In the genomic region with DNA sequence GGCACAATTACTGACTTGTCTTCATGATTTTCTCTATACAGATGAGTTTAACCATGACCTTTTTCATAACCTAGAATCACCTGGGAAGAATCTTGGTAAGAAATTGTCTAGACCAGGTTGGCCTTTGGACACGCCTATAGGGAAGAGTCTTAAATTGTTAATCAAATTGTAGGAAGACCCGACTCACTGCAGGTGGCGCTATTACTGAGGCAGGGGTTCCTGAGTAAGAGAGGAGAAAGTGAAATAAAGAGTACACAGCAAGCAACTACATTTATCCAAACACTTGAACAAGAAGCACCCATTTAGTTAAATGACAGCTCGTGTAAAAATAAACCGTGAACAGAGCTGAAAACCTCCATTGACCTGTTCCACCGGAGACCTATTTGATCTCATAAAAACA, we compare ENCODE assay signal across 27 mouse cellular contexts.
"Had no signal": no experiment of that assay in that cellular context is flagged by ENCODE, and none has a peak within 500 bp of the region (broad histone marks: within the 10 kb centered on the region; RNA-seq: fewer than 3 reads in every experiment).

No protein-coding gene starts in this region.

- H3K27ac ChIP-seq: gastrocnemius, adult 2 months; heart, embryonic 13.5 days; heart, embryonic 15.5 days; hindbrain, embryonic 10.5 days; hindbrain, embryonic 12.5 days; hindbrain, embryonic 14.5 days; intestine, embryonic 15.5 days; left cerebral cortex, adult 2 months; limb, embryonic 10.5 days; limb, embryonic 12.5 days; liver, embryonic 12.5 days; liver, embryonic 14.5 days had no signal

- DNase-seq: gastrocnemius, adult 2 months; gastrocnemius, postnatal 10 days; gastrocnemius, postnatal 25 days; heart, adult 18-20 months; heart, postnatal 4 days; kidney, adult 18-20 months; kidney, adult 8-10 months; kidney, postnatal 10 days; kidney, postnatal 25 days; kidney, postnatal 4 days; layer of hippocampus, adult 9-11 months; liver had no signal

- H3K9me3 ChIP-seq: heart, embryonic 13.5 days; heart, embryonic 15.5 days; hindbrain, embryonic 10.5 days; hindbrain, embryonic 12.5 days; intestine, embryonic 15.5 days; limb, embryonic 10.5 days; limb, embryonic 12.5 days; liver, embryonic 12.5 days had no signal

- H3K9ac ChIP-seq: heart, embryonic 13.5 days; heart, embryonic 15.5 days; hindbrain, embryonic 12.5 days; hindbrain, embryonic 14.5 days; intestine, embryonic 15.5 days; limb, embryonic 12.5 days; liver, embryonic 12.5 days; liver, embryonic 14.5 days had no signal

- H3K4me2 ChIP-seq: heart, embryonic 11.5 days; heart, embryonic 13.5 days; heart, embryonic 15.5 days; hindbrain, embryonic 12.5 days; hindbrain, embryonic 14.5 days; intestine, embryonic 15.5 days; limb, embryonic 12.5 days; liver, embryonic 12.5 days had no signal

- H3K4me3 ChIP-seq: gastrocnemius, adult 2 months; heart, embryonic 13.5 days; heart, embryonic 15.5 days; hindbrain, embryonic 10.5 days; hindbrain, embryonic 12.5 days; intestine, embryonic 15.5 days; left cerebral cortex, adult 2 months; limb, embryonic 10.5 days; limb, embryonic 12.5 days; liver, embryonic 12.5 days had no signal

- H3K27me3 ChIP-seq: heart, embryonic 13.5 days; heart, embryonic 15.5 days; hindbrain, embryonic 12.5 days; intestine, embryonic 15.5 days; limb, embryonic 12.5 days; liver, embryonic 12.5 days had no signal

- H3K36me3 ChIP-seq: heart, embryonic 13.5 days; heart, embryonic 15.5 days; hindbrain, embryonic 10.5 days; hindbrain, embryonic 12.5 days; intestine, embryonic 15.5 days; limb, embryonic 10.5 days; limb, embryonic 12.5 days; liver, embryonic 12.5 days had no signal

- ATAC-seq: hindbrain, embryonic 16.5 days; inflammation-experienced regulatory T-cells, adult 6 months; intestine, embryonic 15.5 days; intestine, postnatal 0 days; liver, embryonic 12.5 days had no signal

- H3K4me1 ChIP-seq: heart, embryonic 13.5 days; heart, embryonic 15.5 days; hindbrain, embryonic 10.5 days; hindbrain, embryonic 12.5 days; intestine, embryonic 15.5 days; limb, embryonic 10.5 days; limb, embryonic 12.5 days; liver, embryonic 12.5 days had no signal
